Mouse (Mus musculus) midbrain, embryonic 10.5 days (tissue): ENCODE measurements around the gene Trim33. TPM values are rescaled to one million over a fixed set of nuclear protein-coding genes. Genes with fewer than 3 reads are reported as not detected.

Source experiments
- DNase-seq: peaks from one replicate; pipeline ENCODE4 v3.0.0-alpha.2; 2017; ENCODE audit warnings: low spot score
- H3K27ac ChIP-seq: fragments of 300-500 bp; sonication (generic); replicated peaks from 2 replicates; pipeline ENCODE4 v1.5.1; 2016; ENCODE audit warnings: mild to moderate bottlenecking
- H3K27me3 ChIP-seq: fragments of 300-500 bp; sonication (generic); 2 replicates; pipeline ENCODE4 v1.6.1; 2016; ENCODE audit warnings: low read depth, mild to moderate bottlenecking; ENCODE audit not compliant: poor library complexity, severe bottlenecking
- H3K36me3 ChIP-seq: fragments of 300-500 bp; sonication (generic); 2 replicates; pipeline ENCODE4 v1.6.1; 2016; ENCODE audit warnings: mild to moderate bottlenecking, moderate library complexity
- H3K4me1 ChIP-seq: fragments of 300-500 bp; sonication (generic); 2 replicates; pipeline ENCODE4 v1.6.1; 2016
- H3K4me3 ChIP-seq: fragments of 300-500 bp; sonication (generic); 2 replicates; pipeline ENCODE4 v1.5.1; 2016; ENCODE audit warnings: mild to moderate bottlenecking, moderate library complexity
- H3K9me3 ChIP-seq: fragments of 300-500 bp; sonication (generic); replicated peaks from 2 replicates; pipeline ENCODE4 v1.6.1; 2016; ENCODE audit warnings: mild to moderate bottlenecking
- WGBS: fragments of 180-500 bp; shearing (Covaris S2); methylation state at CpG from one replicate; pipeline ENCODE4 v1.1.7; 2016; 5-methylcytosine and 5-hydroxymethylcytosine counted together
- polyA plus RNA-seq: library from polyadenylated mRNA; unstranded; fragments of >200 nt; fragmentation: Nextera tagmentation; extraction: Ambion mirVana; gene quantifications from 2 replicates; pipeline ENCODE4 v1.2.1, GENCODE M21; 2016

Trim33 gene
- polyA plus RNA-seq, 1 experiment from 2014 or later: 29.3 TPM

GRCm38 (mm10) chr3:103367176-103367970 is 88.3 kb downstream of the Trim33 start:
- no peaks in the 10 kb centered on the region for H3K27me3 ChIP-seq
- no peaks in the 10 kb centered on the region for H3K4me1 ChIP-seq
- WGBS: 90% methylated on average over 11 of the region's 11 CpGs
- H3K9me3 ChIP-seq: no peaks in the 10 kb centered on the region
- H3K4me3 ChIP-seq: no peak overlapping the region
- no peaks in the 10 kb centered on the region for H3K36me3 ChIP-seq
- no peak overlapping the region for H3K27ac ChIP-seq
- no peak for DNase-seq

DNA sequence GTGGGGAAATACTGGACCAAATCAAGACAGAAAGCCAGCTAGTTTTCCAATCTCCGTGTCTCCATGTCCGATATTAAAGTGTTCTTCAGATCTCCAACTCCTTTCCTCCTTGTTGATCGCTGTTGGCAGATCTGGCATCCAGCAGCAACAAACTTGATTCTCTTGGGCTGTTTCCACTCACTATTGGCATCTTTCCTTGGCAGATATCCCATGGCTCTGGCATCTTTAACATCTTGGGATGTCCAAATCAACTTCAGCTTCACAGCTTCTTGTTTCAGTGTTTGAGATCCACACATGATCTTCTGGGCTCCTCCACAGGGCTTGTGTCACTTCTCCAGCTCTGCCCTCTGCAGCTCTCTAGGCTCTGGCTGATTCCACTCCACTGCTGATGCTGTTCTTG is 89.6 kb downstream of the Trim33 start:
- no peak for DNase-seq
- 92% methylated on average over 3 of the region's 3 CpGs for WGBS
- Histone ChIP-seq H3K9me3 (no peaks in the 10 kb centered on the region), H3K36me3 (no peaks in the 10 kb centered on the region), H3K27me3 (no peaks in the 10 kb centered on the region), H3K4me1 (no peaks in the 10 kb centered on the region), H3K4me3 (no peak overlapping the region), H3K27ac (no peak overlapping the region)

DNA sequence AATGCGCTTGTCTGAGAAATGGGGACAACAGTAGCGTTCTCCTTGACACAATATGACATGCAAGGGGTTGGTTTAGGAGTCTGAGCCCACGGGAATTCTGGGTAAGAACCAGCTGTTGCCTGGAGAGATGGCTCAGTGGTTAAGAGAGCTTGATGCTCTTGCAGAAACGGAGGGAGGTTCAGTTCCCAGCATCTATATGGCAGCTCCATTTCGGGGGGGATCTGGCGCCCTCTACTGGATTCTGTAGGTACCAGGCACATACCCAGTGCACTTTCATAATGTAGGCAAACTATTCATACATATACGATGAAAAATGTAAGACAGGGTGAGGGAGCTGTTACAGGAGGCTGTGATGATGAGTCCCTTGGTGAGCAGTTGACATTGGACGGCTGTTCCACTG is 94.9 kb downstream of the Trim33 start:
- Histone ChIP-seq H3K27ac (no peak overlapping the region), H3K36me3 (no peaks in the 10 kb centered on the region), H3K4me3 (no peak overlapping the region), H3K27me3 (no peaks in the 10 kb centered on the region), H3K4me1 (no peaks in the 10 kb centered on the region), H3K9me3 (no peaks in the 10 kb centered on the region)
- peak; percentile 42 for DNase-seq
- 35% methylated on average over 8 of the region's 8 CpGs for WGBS

DNA sequence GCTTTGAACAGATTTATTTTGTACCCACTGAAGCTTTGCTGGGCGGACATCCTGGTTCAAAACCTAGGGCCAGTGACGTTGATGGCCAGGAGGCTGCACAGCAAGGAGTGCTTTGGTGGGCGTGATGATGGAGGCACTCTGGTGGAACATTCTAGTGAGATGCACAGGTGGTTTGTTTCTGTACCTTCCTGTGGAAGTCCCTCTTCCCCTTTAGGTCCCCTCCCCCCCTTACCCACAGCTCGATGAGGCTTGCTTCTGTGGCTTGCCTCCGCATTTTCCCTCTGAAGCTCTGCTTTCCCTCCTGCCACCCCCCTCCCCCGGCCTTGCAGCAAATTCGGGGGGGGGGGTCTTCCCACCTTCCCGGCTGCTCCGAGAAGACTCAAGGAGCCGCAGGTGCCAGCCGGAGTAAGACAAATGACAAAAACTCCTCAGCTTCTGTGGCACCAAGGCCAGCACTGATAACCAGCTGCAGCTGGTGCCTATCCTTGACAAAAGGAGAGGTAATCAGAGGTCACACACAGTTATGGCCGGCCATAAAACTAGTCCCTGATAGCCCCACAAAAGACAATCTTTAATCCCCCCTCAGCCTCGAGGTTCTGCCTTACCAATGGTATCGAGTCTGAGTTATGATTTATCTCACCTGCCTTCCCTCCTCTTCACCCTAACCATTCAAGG is 96.2 kb downstream of the Trim33 start:
- 74% methylated on average over 14 of the region's 14 CpGs for WGBS
- no peak overlapping the region for H3K27ac ChIP-seq
- peak; percentile 7 for DNase-seq

GRCm38 (mm10) chr3:103378018-103378417 is 98.9 kb downstream of the Trim33 start:
- Histone ChIP-seq H3K4me3 (no peak overlapping the region), H3K36me3 (no peaks in the 10 kb centered on the region), H3K27me3 (no peaks in the 10 kb centered on the region), H3K27ac (no peak overlapping the region), H3K4me1 (no peaks in the 10 kb centered on the region), H3K9me3 (no peaks in the 10 kb centered on the region; the same call in 1 of the 2 replicates)
- no peak for DNase-seq

More for the DNA sequence above, 96.2 kb downstream of the Trim33 start:
- Histone ChIP-seq H3K4me1 (no peaks in the 10 kb centered on the region), H3K4me3 (no peak overlapping the region), H3K36me3 (no peaks in the 10 kb centered on the region), H3K27me3 (no peaks in the 10 kb centered on the region), H3K9me3 (no peaks in the 10 kb centered on the region)

DNA sequence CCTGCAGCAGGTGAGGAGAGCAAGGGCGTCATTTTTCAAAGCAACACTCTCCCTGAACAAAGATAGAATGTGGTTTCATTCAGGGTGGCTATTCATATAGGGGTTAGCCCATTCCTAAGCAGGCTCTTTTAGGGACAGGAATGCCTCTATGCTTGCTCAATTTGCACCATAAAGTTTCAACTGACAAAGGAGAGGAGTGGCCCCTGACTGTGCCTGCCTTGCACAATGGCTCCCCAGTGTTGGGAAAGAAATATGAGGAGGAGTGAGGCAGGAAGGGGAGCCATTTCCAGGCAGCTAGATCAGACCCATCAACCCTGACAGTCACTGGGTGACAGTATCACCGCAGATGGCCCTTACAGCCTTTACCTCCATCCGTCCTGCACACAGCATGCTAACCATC is 100.3 kb downstream of the Trim33 start:
- Histone ChIP-seq H3K4me3 (no peak overlapping the region), H3K36me3 (no peaks in the 10 kb centered on the region), H3K27ac (no peak overlapping the region), H3K4me1 (peaks cover 4% of the 10 kb centered on the region; the same call in 1 of the 2 replicates), H3K9me3 (no peaks in the 10 kb centered on the region; the same call in 1 of the 2 replicates), H3K27me3 (no peaks in the 10 kb centered on the region)
- DNase-seq: no peak
- 77% methylated on average over 3 of the region's 3 CpGs for WGBS

DNA sequence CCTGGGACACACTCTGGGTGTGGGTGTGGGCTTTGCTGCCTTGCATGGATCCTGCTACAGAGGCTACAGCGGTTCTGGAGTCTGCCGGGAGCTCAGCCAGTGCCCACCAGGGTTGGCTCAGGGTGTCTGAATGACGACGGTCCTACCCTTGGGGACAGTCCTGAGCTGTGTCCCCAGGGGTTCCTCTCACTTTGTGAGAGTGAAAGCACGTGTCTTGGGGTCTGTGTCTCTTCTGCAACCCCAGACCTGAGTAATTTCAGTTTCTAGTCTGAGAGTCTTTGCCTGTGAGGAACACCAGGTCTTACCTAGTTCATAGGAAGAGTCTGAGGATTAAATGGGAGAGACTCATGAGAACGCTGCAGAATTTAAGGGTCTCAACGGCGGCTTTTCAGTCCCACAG is 101.7 kb downstream of the Trim33 start:
- no peak overlapping the region for H3K27ac ChIP-seq
- H3K36me3 ChIP-seq: no peaks in the 10 kb centered on the region
- 87% methylated on average over 8 of the region's 8 CpGs for WGBS
- no peak overlapping the region for H3K4me3 ChIP-seq
- DNase-seq: no peak
- H3K4me1 ChIP-seq: peaks cover 4% of the 10 kb centered on the region; the same call in 1 of the 2 replicates
- H3K27me3 ChIP-seq: no peaks in the 10 kb centered on the region
- H3K9me3 ChIP-seq: no peaks in the 10 kb centered on the region; the same call in 1 of the 2 replicates

GRCm38 (mm10) chr3:103381441-103381840 is 102.3 kb downstream of the Trim33 start:
- Histone ChIP-seq H3K27me3 (no peaks in the 10 kb centered on the region), H3K4me1 (peaks cover 4% of the 10 kb centered on the region; the same call in 1 of the 2 replicates), H3K27ac (no peak overlapping the region), H3K36me3 (no peaks in the 10 kb centered on the region), H3K4me3 (no peak overlapping the region), H3K9me3 (no peaks in the 10 kb centered on the region; the same call in 1 of the 2 replicates)
- WGBS: 91% methylated on average over 6 of the region's 6 CpGs
- no peak for DNase-seq

DNA sequence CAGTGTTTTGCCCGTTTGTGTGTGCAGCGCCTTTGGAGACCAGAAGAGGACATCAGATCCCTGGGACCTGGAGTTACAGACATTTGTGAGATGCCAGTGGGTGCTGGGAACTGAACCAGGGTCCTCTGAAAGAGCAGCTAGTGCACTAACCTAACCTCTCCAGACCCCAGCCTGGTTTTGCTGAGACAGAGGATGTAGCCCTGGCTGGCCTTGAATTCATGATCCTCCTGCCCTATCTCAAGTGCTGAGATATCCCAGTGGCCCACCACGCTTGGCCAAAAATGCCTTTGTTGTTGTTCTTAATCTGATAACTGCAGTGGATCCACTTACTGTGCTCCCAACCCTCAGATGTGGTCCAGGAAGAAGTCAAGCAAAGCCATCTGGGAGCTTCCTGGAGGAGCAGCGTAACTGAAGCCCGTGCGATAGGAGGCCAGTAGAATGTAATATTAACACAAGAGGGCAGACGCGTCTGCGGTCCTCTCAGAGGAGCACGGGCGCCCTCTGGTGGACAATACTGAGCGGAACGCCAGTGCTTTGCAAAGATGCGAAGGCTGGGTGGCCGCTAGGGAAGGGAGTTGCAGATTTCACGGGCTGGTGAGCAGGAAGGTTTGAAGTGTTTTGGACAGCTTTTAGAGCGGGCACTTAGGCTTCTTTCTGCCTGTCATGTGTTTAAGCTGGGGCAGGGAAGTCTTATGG is 103.9 kb downstream of the Trim33 start:
- peak; percentile 91 for DNase-seq
- H3K27ac ChIP-seq: no peak overlapping the region
- no peaks in the 10 kb centered on the region; the same call in 1 of the 2 replicates for H3K9me3 ChIP-seq
- H3K36me3 ChIP-seq: no peaks in the 10 kb centered on the region
- no peaks in the 10 kb centered on the region for H3K27me3 ChIP-seq
- no peak overlapping the region for H3K4me3 ChIP-seq
- peaks cover 4% of the 10 kb centered on the region; the same call in 1 of the 2 replicates for H3K4me1 ChIP-seq
- WGBS: 24% methylated on average over 17 of the region's 17 CpGs

DNA sequence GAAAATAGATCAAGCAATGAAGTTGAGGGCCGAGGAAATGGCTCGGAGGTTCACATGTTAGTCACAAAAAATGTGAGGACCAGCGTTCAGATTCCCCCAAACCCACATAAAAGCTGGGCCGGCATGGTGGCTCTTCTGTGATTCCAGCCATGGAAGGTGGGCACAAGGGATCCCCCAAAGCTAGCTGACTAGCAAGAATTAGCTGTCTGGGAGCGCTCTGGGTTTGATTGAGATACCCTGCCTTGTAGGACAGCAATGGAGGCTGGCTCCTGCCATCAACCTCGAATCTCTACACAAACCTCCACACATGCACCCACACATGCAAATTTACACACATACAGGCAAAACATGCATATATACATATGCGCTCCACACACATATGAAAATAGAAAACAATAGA is 105.4 kb downstream of the Trim33 start:
- 92% methylated on average over 7 of the region's 7 CpGs for WGBS
- Histone ChIP-seq H3K27me3 (no peaks in the 10 kb centered on the region), H3K36me3 (no peaks in the 10 kb centered on the region)

GRCm38 (mm10) chr3:103384949-103385348 is 105.9 kb downstream of the Trim33 start:
- H3K27me3 ChIP-seq: no peaks in the 10 kb centered on the region
- WGBS: 84% methylated on average over 5 of the region's 5 CpGs
- no peak for DNase-seq
- H3K4me3 ChIP-seq: no peak overlapping the region
- H3K9me3 ChIP-seq: no peaks in the 10 kb centered on the region; the same call in 1 of the 2 replicates
- H3K4me1 ChIP-seq: peaks cover 4% of the 10 kb centered on the region; the same call in 1 of the 2 replicates
- no peaks in the 10 kb centered on the region for H3K36me3 ChIP-seq
- H3K27ac ChIP-seq: no peak overlapping the region

More for the DNA sequence above, 105.4 kb downstream of the Trim33 start:
- H3K4me3 ChIP-seq: no peak overlapping the region
- no peak for DNase-seq
- peaks cover 4% of the 10 kb centered on the region; the same call in 1 of the 2 replicates for H3K4me1 ChIP-seq
- H3K9me3 ChIP-seq: no peaks in the 10 kb centered on the region; the same call in 1 of the 2 replicates
- H3K27ac ChIP-seq: no peak overlapping the region

- Histone ChIP-seq H3K27ac (no peak overlapping the region), H3K4me3 (no peak overlapping the region), H3K9me3 (no peaks in the 10 kb centered on the region; the same call in 1 of the 2 replicates), H3K27me3 (no peaks in the 10 kb centered on the region), H3K4me1 (peaks cover 4% of the 10 kb centered on the region; the same call in 1 of the 2 replicates), H3K36me3 (no peaks in the 10 kb centered on the region)
- no peak for DNase-seq
- WGBS: 84% methylated on average over 5 of the region's 5 CpGs
Measured at GRCm38 (mm10) chr3:103385383-103386291, 106.5 kb downstream of the Trim33 start.
